Mouse (Mus musculus) CH12.LX (cell line): ENCODE results near the gene Fam13a. TPM values are rescaled to one million over a fixed set of nuclear protein-coding genes. Genes with fewer than 3 reads are reported as not detected.

Experiments used
- DNase-seq: peaks from one replicate; pipeline ENCODE4 v3.0.0-alpha.2; 2013; ENCODE audit errors: extremely low read depth
- H3K27ac ChIP-seq: 2 replicates; pipeline ENCODE4 v1.5.1; 2012; ENCODE audit warnings: low read depth, mild to moderate bottlenecking, control low read depth, moderate library complexity; ENCODE audit not compliant: insufficient read depth
- H3K27me3 ChIP-seq: replicated peaks from 2 replicates; pipeline ENCODE3; 2012; ENCODE audit warnings: inconsistent platforms
- H3K36me3 ChIP-seq, 2 experiments: replicated peaks in 1 of 2; 2 replicates each; pipeline versions ENCODE3 to v1.6.1; 2012; ENCODE audit warnings: inconsistent platforms in 1 of 2, low read length in 1 of 2, mild to moderate bottlenecking in 1 of 2, mixed read lengths in 1 of 2, moderate library complexity in 1 of 2; ENCODE audit not compliant: control insufficient read depth in 1 of 2, insufficient read depth in 1 of 2
- H3K4me1 ChIP-seq, 2 experiments: 2 replicates each; pipeline ENCODE4 v1.6.1; 2012; ENCODE audit warnings: inconsistent platforms in 1 of 2, moderate library complexity in 1 of 2; ENCODE audit not compliant: insufficient read depth in 2 of 2, control insufficient read depth in 1 of 2
- H3K4me2 ChIP-seq: 2 replicates; pipeline ENCODE4 v1.6.1; 2012; ENCODE audit warnings: low read depth, mild to moderate bottlenecking, control low read depth; ENCODE audit not compliant: poor library complexity, insufficient read depth, severe bottlenecking
- H3K4me3 ChIP-seq, 3 experiments: fragments of 150-350 bp in 1 of 3; sonication (generic) in 1 of 3; replicated peaks in 1 of 3; 2 replicates each; pipeline versions ENCODE3 to v1.5.1; 2011 to 2012; ENCODE audit warnings: low read depth in 2 of 3, low read length in 2 of 3, mild to moderate bottlenecking in 2 of 3, moderate library complexity in 2 of 3, control low read depth in 1 of 3, improper control_type of control experiment in 1 of 3, inconsistent platforms in 1 of 3, mixed read lengths in 1 of 3; ENCODE audit not compliant: poor library complexity in 1 of 3
- H3K79me2 ChIP-seq: replicated peaks from 2 replicates; pipeline ENCODE4 v1.6.1; 2012; ENCODE audit warnings: mild to moderate bottlenecking, moderate library complexity; ENCODE audit not compliant: control insufficient read depth, poor library complexity, insufficient read depth, severe bottlenecking; ENCODE audit errors: extremely low read depth
- H3K9ac ChIP-seq: 2 replicates; pipeline ENCODE4 v1.6.1; 2012; ENCODE audit warnings: low read depth, mild to moderate bottlenecking, control low read depth, moderate library complexity; ENCODE audit not compliant: insufficient read depth
- H3K9me3 ChIP-seq: replicated peaks from 2 replicates; pipeline ENCODE3; 2012; ENCODE audit warnings: low read length, inconsistent platforms, mixed read lengths
- BHLHE40 ChIP-seq: IDR thresholded peaks from 2 replicates; pipeline ENCODE4 v1.6.1; 2011; ENCODE audit warnings: mild to moderate bottlenecking, low read depth, low read length, improper control_type of control experiment
- CHD1 ChIP-seq: IDR thresholded peaks from 2 replicates; pipeline ENCODE4 v1.6.1; 2012; ENCODE audit warnings: low read depth, low read length, improper control_type of control experiment, inconsistent platforms
- E2F4 ChIP-seq: IDR thresholded peaks from 2 replicates; pipeline ENCODE4 v1.6.1; 2011; ENCODE audit warnings: low read depth, low read length, improper control_type of control experiment; ENCODE audit not compliant: insufficient replicate concordance
- EP300 ChIP-seq: IDR thresholded peaks from 2 replicates; pipeline ENCODE4 v1.6.1; 2011; ENCODE audit warnings: low read length, improper control_type of control experiment
- ETS1 ChIP-seq: conservative IDR thresholded peaks from 2 replicates; pipeline ENCODE4 v1.6.1; 2012; ENCODE audit warnings: low read depth, mild to moderate bottlenecking, inconsistent platforms, low read length, improper control_type of control experiment, moderate library complexity
- HCFC1 ChIP-seq: IDR thresholded peaks from 2 replicates; pipeline ENCODE4 v1.6.1; 2012; ENCODE audit warnings: low read depth, mild to moderate bottlenecking, inconsistent platforms, low read length, improper control_type of control experiment
- IRF4 ChIP-seq: IDR thresholded peaks from 2 replicates; pipeline ENCODE4 v1.6.1; 2014; ENCODE audit warnings: low read depth, mild to moderate bottlenecking, inconsistent platforms, low read length, improper control_type of control experiment
- JUND ChIP-seq: conservative IDR thresholded peaks from 2 replicates; pipeline ENCODE4 v1.6.1; 2011; ENCODE audit warnings: low read depth, low read length, improper control_type of control experiment
- MAX ChIP-seq: IDR thresholded peaks from 2 replicates; pipeline ENCODE4 v1.6.1; 2011; ENCODE audit warnings: low read length, improper control_type of control experiment
- MXI1 ChIP-seq: IDR thresholded peaks from 2 replicates; pipeline ENCODE4 v1.6.1; 2011; ENCODE audit warnings: mild to moderate bottlenecking, low read depth, low read length, improper control_type of control experiment
- MYC ChIP-seq: IDR thresholded peaks from 2 replicates; pipeline ENCODE4 v1.6.1; 2011; ENCODE audit warnings: low read depth, mild to moderate bottlenecking, improper control_type of control experiment, low read length
- NELFE ChIP-seq: IDR thresholded peaks from 2 replicates; pipeline ENCODE4 v1.6.1; 2011; ENCODE audit warnings: low read depth, low read length, improper control_type of control experiment
- NRF1 ChIP-seq: IDR thresholded peaks from 2 replicates; pipeline ENCODE4 v1.6.1; 2014; ENCODE audit warnings: low read depth, mild to moderate bottlenecking, inconsistent platforms, low read length, improper control_type of control experiment, moderate library complexity
- PAX5 ChIP-seq: IDR thresholded peaks from 2 replicates; pipeline ENCODE4 v1.6.1; 2012; ENCODE audit warnings: low read length, inconsistent platforms, mixed read lengths
- SIN3A ChIP-seq: IDR thresholded peaks from 2 replicates; pipeline ENCODE4 v1.6.1; 2012; ENCODE audit warnings: low read length, improper control_type of control experiment, inconsistent platforms
- TBP ChIP-seq: conservative IDR thresholded peaks from 2 replicates; pipeline ENCODE4 v1.6.1; 2011; ENCODE audit warnings: low read depth, low read length, improper control_type of control experiment
- TCF12 ChIP-seq: IDR thresholded peaks from 2 replicates; pipeline ENCODE4 v1.6.1; 2014; ENCODE audit warnings: low read depth, mild to moderate bottlenecking, inconsistent platforms, low read length, improper control_type of control experiment
- UBTF ChIP-seq: IDR thresholded peaks from 2 replicates; pipeline ENCODE4 v1.6.1; 2012; ENCODE audit warnings: low read depth, mild to moderate bottlenecking, inconsistent platforms, low read length, improper control_type of control experiment, moderate library complexity
- USF1 ChIP-seq: IDR thresholded peaks from 2 replicates; pipeline ENCODE4 v1.6.1; 2014; ENCODE audit warnings: low read depth, mild to moderate bottlenecking, inconsistent platforms, low read length, improper control_type of control experiment
- USF2 ChIP-seq: conservative IDR thresholded peaks from 2 replicates; pipeline ENCODE4 v1.6.1; 2011; ENCODE audit warnings: low read depth, low read length, improper control_type of control experiment
- ZC3H11A ChIP-seq: IDR thresholded peaks from 2 replicates; pipeline ENCODE4 v1.6.1; 2012; ENCODE audit warnings: low read depth, mild to moderate bottlenecking, inconsistent platforms, low read length, improper control_type of control experiment
- ZKSCAN1 ChIP-seq: IDR thresholded peaks from 2 replicates; pipeline ENCODE4 v1.6.1; 2012; ENCODE audit warnings: low read depth, inconsistent platforms, low read length, improper control_type of control experiment, borderline replicate concordance
- ZMIZ1 ChIP-seq: IDR thresholded peaks from 2 replicates; pipeline ENCODE4 v1.6.1; 2012; ENCODE audit warnings: low read depth, mild to moderate bottlenecking, inconsistent platforms, low read length, improper control_type of control experiment
- ZNF384 ChIP-seq: IDR thresholded peaks from 2 replicates; pipeline ENCODE4 v1.6.1; 2012; ENCODE audit warnings: low read depth, low read length, improper control_type of control experiment, inconsistent platforms
- dilution Hi-C: fragments of 300-500 bp; cut with MboI; formaldehyde crosslinking; loops from 2 replicates; pipeline ENCODE4 v1.14.3; 2020; ENCODE audit warnings: low sequenced_read_pairs; ENCODE audit not compliant: extremely low pct_unique_long_range_greater_than_20kb, extremely low pct_ligation_motif_present
- in situ Hi-C: fragments of 300-500 bp; cut with MboI; formaldehyde crosslinking; loops from 3 replicates; pipeline ENCODE4 v1.14.3; 2019; ENCODE audit warnings: low sequenced_read_pairs, low pct_ligation_motif_present, low pct_unique_long_range_greater_than_20kb, mixed read lengths
- polyA plus RNA-seq: library from polyadenylated mRNA; unstranded; fragments of >175 nt; gene quantifications from 2 replicates; pipeline ENCODE4 v1.2.1, GENCODE M21; 2012; ENCODE audit warnings: low read depth; ENCODE audit not compliant: insufficient read length
- total RNA-seq, 2 experiments: library from RNA; depleted of rRNA; stranded (reverse); fragments of 300-350 nt in 1 of 2; fragments of >200 nt in 1 of 2; gene quantifications; 2 replicates each; pipeline ENCODE4 v1.2.3; 2012 to 2014

Gene Fam13a
- total and polyA plus RNA-seq, 3 experiments: 0.17 to 0.21 TPM; not detected in 1

GRCm38 (mm10) chr6:59004630-59005029, 19.7 kb downstream of the Fam13a start:
- Histone ChIP-seq H3K4me2 (no peak overlapping the region), H3K4me1 (peaks cover 2 to 12% of the 10 kb centered on the region in 2 experiments), H3K9ac (no peak overlapping the region), H3K79me2 (no peaks in the 10 kb centered on the region), H3K36me3 (no peaks in the 10 kb centered on the region), H3K9me3 (no peaks in the 10 kb centered on the region), H3K27me3 (no peaks in the 10 kb centered on the region), H3K4me3 (no peak overlapping the region), H3K27ac (no peak overlapping the region)
- dilution Hi-C loops: no loop called here
- DNase-seq: no peak
- no peak for TF ChIP-seq USF1
- TF ChIP-seq JUND: no peak
- no peak for TF ChIP-seq ZC3H11A
- no peak for TF ChIP-seq TCF12
- no peak for TF ChIP-seq NELFE
- no peak for TF ChIP-seq E2F4
- TF ChIP-seq ZMIZ1: no peak
- TF ChIP-seq HCFC1: no peak
- no peak for TF ChIP-seq ZNF384
- TF ChIP-seq ZKSCAN1: no peak
- no peak for TF ChIP-seq MYC
- TF ChIP-seq NRF1: no peak
- in situ Hi-C loops: no loop called here

GRCm38 (mm10) chr6:58999044-58999453, 25.3 kb downstream of the Fam13a start:
- dilution Hi-C loops: no loop called here
- DNase-seq: peak; percentile 75
- in situ Hi-C loops: no loop called here
- no peaks in the 10 kb centered on the region for H3K9me3 ChIP-seq
- peaks cover 8 to 27% of the 10 kb centered on the region in 2 experiments for H3K4me1 ChIP-seq
- no peak overlapping the region for H3K4me3 ChIP-seq
- peak overlapping the region; percentile 25 for H3K4me2 ChIP-seq
- no peaks in the 10 kb centered on the region for H3K79me2 ChIP-seq
- 0 out of 2 replicates have a peak overlapping the region, but pooled peaks have one; percentile 1 for H3K9ac ChIP-seq
- no peaks in the 10 kb centered on the region for H3K36me3 ChIP-seq
- H3K27me3 ChIP-seq: no peaks in the 10 kb centered on the region
- H3K27ac ChIP-seq: no peak overlapping the region; the same call in 1 of the 2 replicates
- peak; percentile 62; the same call in 1 of the 2 replicates for TF ChIP-seq IRF4
- peak; percentile 57; the same call in 1 of the 2 replicates for TF ChIP-seq SIN3A
- peak; percentile 53; the same call in 1 of the 2 replicates for TF ChIP-seq ETS1
- TF ChIP-seq ZKSCAN1: no peak
- TF ChIP-seq EP300: peak; percentile 68
- peak; percentile 32; the same call in 1 of the 2 replicates for TF ChIP-seq MYC
- TF ChIP-seq NRF1: no peak
- no peak for TF ChIP-seq TBP
- peak; percentile 76 for TF ChIP-seq BHLHE40
- peak; percentile 52; the same call in 1 of the 2 replicates for TF ChIP-seq TCF12
- TF ChIP-seq MAX: peak; percentile 41; the same call in 1 of the 2 replicates
- no peak for TF ChIP-seq NELFE
- no peak for TF ChIP-seq JUND
- no peak for TF ChIP-seq E2F4
- no peak for TF ChIP-seq USF2
- no peak for TF ChIP-seq PAX5
- no peak for TF ChIP-seq UBTF
- TF ChIP-seq ZNF384: no peak
- no peak; the same call in 1 of the 2 replicates for TF ChIP-seq MXI1
- no peak for TF ChIP-seq CHD1
